Mouse (Mus musculus) midbrain, embryonic 10.5 days (tissue): ENCODE results near the gene 4931406P16Rik. TPM values are rescaled to one million over a fixed set of nuclear protein-coding genes. Genes with fewer than 3 reads are reported as not detected.

Experiments
- DNase-seq: peaks from one replicate; pipeline ENCODE4 v3.0.0-alpha.2; 2017; ENCODE audit warnings: low spot score
- H3K27ac ChIP-seq: fragments of 300-500 bp; sonication (generic); replicated peaks from 2 replicates; pipeline ENCODE4 v1.5.1; 2016; ENCODE audit warnings: mild to moderate bottlenecking
- H3K27me3 ChIP-seq: fragments of 300-500 bp; sonication (generic); 2 replicates; pipeline ENCODE4 v1.6.1; 2016; ENCODE audit warnings: low read depth, mild to moderate bottlenecking; ENCODE audit not compliant: poor library complexity, severe bottlenecking
- H3K36me3 ChIP-seq: fragments of 300-500 bp; sonication (generic); 2 replicates; pipeline ENCODE4 v1.6.1; 2016; ENCODE audit warnings: mild to moderate bottlenecking, moderate library complexity
- H3K4me1 ChIP-seq: fragments of 300-500 bp; sonication (generic); 2 replicates; pipeline ENCODE4 v1.6.1; 2016
- H3K4me3 ChIP-seq: fragments of 300-500 bp; sonication (generic); 2 replicates; pipeline ENCODE4 v1.5.1; 2016; ENCODE audit warnings: mild to moderate bottlenecking, moderate library complexity
- H3K9me3 ChIP-seq: fragments of 300-500 bp; sonication (generic); replicated peaks from 2 replicates; pipeline ENCODE4 v1.6.1; 2016; ENCODE audit warnings: mild to moderate bottlenecking
- WGBS: fragments of 180-500 bp; shearing (Covaris S2); methylation state at CpG from one replicate; pipeline ENCODE4 v1.1.7; 2016; 5-methylcytosine and 5-hydroxymethylcytosine counted together
- polyA plus RNA-seq: library from polyadenylated mRNA; unstranded; fragments of >200 nt; fragmentation: Nextera tagmentation; extraction: Ambion mirVana; gene quantifications from 2 replicates; pipeline ENCODE4 v1.2.1, GENCODE M21; 2016

The 4931406P16Rik gene
- polyA plus RNA-seq, 1 experiment from 2014 or later = 26.6 TPM

GRCm38 (mm10) chr7:34302651-34303050 is 10.7 kb downstream of the 4931406P16Rik start:
- no peak overlapping the region for H3K27ac ChIP-seq
- 88% methylated on average over 1 of the region's 1 CpGs for WGBS

GRCm38 (mm10) chr7:34301952-34302351 is 11.4 kb downstream of the 4931406P16Rik start:
- Histone ChIP-seq H3K4me3 (no peak overlapping the region), H3K27me3 (no peaks in the 10 kb centered on the region), H3K36me3 (peaks cover 11% of the 10 kb centered on the region), H3K27ac (no peak overlapping the region), H3K9me3 (no peaks in the 10 kb centered on the region; the same call in 1 of the 2 replicates), H3K4me1 (no peaks in the 10 kb centered on the region)
- WGBS = 85% methylated on average over 3 of the region's 3 CpGs
- no peak for DNase-seq

More at GRCm38 (mm10) chr7:34302651-34303050, 10.7 kb downstream of the 4931406P16Rik start:
- H3K9me3 ChIP-seq = no peaks in the 10 kb centered on the region; the same call in 1 of the 2 replicates
- no peaks in the 10 kb centered on the region for H3K4me1 ChIP-seq
- H3K27me3 ChIP-seq = no peaks in the 10 kb centered on the region
- peaks cover 11% of the 10 kb centered on the region for H3K36me3 ChIP-seq
- H3K4me3 ChIP-seq = no peak overlapping the region
- DNase-seq = no peak

GRCm38 (mm10) chr7:34298818-34299217 is 14.5 kb downstream of the 4931406P16Rik start:
- Histone ChIP-seq H3K9me3 (no peaks in the 10 kb centered on the region; the same call in 1 of the 2 replicates), H3K27me3 (no peaks in the 10 kb centered on the region), H3K27ac (no peak overlapping the region), H3K4me1 (no peaks in the 10 kb centered on the region), H3K4me3 (no peak overlapping the region), H3K36me3 (peaks cover 11% of the 10 kb centered on the region)
- DNase-seq = no peak
- WGBS = 88% methylated on average over 2 of the region's 2 CpGs

- no peak for DNase-seq
- Histone ChIP-seq H3K27ac (no peak overlapping the region), H3K4me3 (no peak overlapping the region), H3K9me3 (no peaks in the 10 kb centered on the region), H3K27me3 (no peaks in the 10 kb centered on the region), H3K4me1 (no peaks in the 10 kb centered on the region), H3K36me3 (peaks cover 1% of the 10 kb centered on the region; the same call in 1 of the 2 replicates)
- 91% methylated on average over 3 of the region's 3 CpGs for WGBS
Observed at GRCm38 (mm10) chr7:34296124-34296523, 17.2 kb downstream of the 4931406P16Rik start.

GRCm38 (mm10) chr7:34292633-34293032 is 20.7 kb downstream of the 4931406P16Rik start:
- DNase-seq = no peak
- WGBS = 94% methylated on average over 2 of the region's 2 CpGs
- no peak overlapping the region for H3K27ac ChIP-seq

GRCm38 (mm10) chr7:34291265-34291664 is 22.1 kb downstream of the 4931406P16Rik start:
- 73% methylated on average over 1 of the region's 1 CpGs for WGBS
- DNase-seq = no peak
- Histone ChIP-seq H3K9me3 (no peaks in the 10 kb centered on the region), H3K4me1 (no peaks in the 10 kb centered on the region), H3K27me3 (no peaks in the 10 kb centered on the region), H3K4me3 (no peak overlapping the region), H3K36me3 (no peaks in the 10 kb centered on the region), H3K27ac (no peak overlapping the region)

More at GRCm38 (mm10) chr7:34292633-34293032, 20.7 kb downstream of the 4931406P16Rik start:
- Histone ChIP-seq H3K9me3 (no peaks in the 10 kb centered on the region), H3K4me3 (no peak overlapping the region), H3K4me1 (no peaks in the 10 kb centered on the region), H3K36me3 (no peaks in the 10 kb centered on the region), H3K27me3 (no peaks in the 10 kb centered on the region)

- H3K4me1 ChIP-seq = no peaks in the 10 kb centered on the region
- no peaks in the 10 kb centered on the region for H3K9me3 ChIP-seq
- H3K27ac ChIP-seq = no peak overlapping the region
- no peak for DNase-seq
- no peak overlapping the region for H3K4me3 ChIP-seq
- H3K27me3 ChIP-seq = no peaks in the 10 kb centered on the region
- 0 out of 2 replicates have a peak, but pooled peaks cover 4% of the 10 kb centered on the region for H3K36me3 ChIP-seq
Observed at GRCm38 (mm10) chr7:34290450-34291151, 22.8 kb downstream of the 4931406P16Rik start.

GRCm38 (mm10) chr7:34277656-34278055 is 35.7 kb downstream of the 4931406P16Rik start:
- H3K27me3 ChIP-seq = no peaks in the 10 kb centered on the region
- no peaks in the 10 kb centered on the region for H3K4me1 ChIP-seq
- no peak for DNase-seq
- peaks cover 5% of the 10 kb centered on the region for H3K36me3 ChIP-seq
- no peak overlapping the region for H3K27ac ChIP-seq
- H3K4me3 ChIP-seq = no peak overlapping the region
- 97% methylated on average over 2 of the region's 2 CpGs for WGBS
- no peaks in the 10 kb centered on the region for H3K9me3 ChIP-seq

- H3K36me3 ChIP-seq = peaks cover 5% of the 10 kb centered on the region
- no peak for DNase-seq
- H3K4me1 ChIP-seq = no peaks in the 10 kb centered on the region
- no peak overlapping the region for H3K27ac ChIP-seq
- no peaks in the 10 kb centered on the region for H3K9me3 ChIP-seq
- no peaks in the 10 kb centered on the region for H3K27me3 ChIP-seq
- no peak overlapping the region for H3K4me3 ChIP-seq
- 89% methylated on average over 3 of the region's 3 CpGs for WGBS
Observed at GRCm38 (mm10) chr7:34276066-34276465, 37.3 kb downstream of the 4931406P16Rik start.

GRCm38 (mm10) chr7:34272465-34272864 is 40.9 kb downstream of the 4931406P16Rik start:
- Histone ChIP-seq H3K27ac (no peak overlapping the region), H3K4me1 (no peaks in the 10 kb centered on the region), H3K9me3 (no peaks in the 10 kb centered on the region), H3K36me3 (peaks cover 5% of the 10 kb centered on the region), H3K4me3 (no peak overlapping the region), H3K27me3 (no peaks in the 10 kb centered on the region)
- DNase-seq = no peak
- 84% methylated on average over 4 of the region's 4 CpGs for WGBS

- H3K4me1 ChIP-seq = no peaks in the 10 kb centered on the region
- DNase-seq = no peak
- 84% methylated on average over 1 of the region's 1 CpGs for WGBS
- no peak overlapping the region for H3K27ac ChIP-seq
- no peak overlapping the region for H3K4me3 ChIP-seq
- peaks cover 3% of the 10 kb centered on the region; the same call in 1 of the 2 replicates for H3K36me3 ChIP-seq
- no peaks in the 10 kb centered on the region for H3K27me3 ChIP-seq
- no peaks in the 10 kb centered on the region for H3K9me3 ChIP-seq
Observed at GRCm38 (mm10) chr7:34268463-34268862, 44.9 kb downstream of the 4931406P16Rik start.

- Histone ChIP-seq H3K36me3 (peaks cover 20% of the 10 kb centered on the region), H3K9me3 (no peaks in the 10 kb centered on the region), H3K27ac (no peak overlapping the region), H3K4me1 (no peaks in the 10 kb centered on the region), H3K4me3 (no peak overlapping the region), H3K27me3 (no peaks in the 10 kb centered on the region)
- no peak for DNase-seq
Observed at GRCm38 (mm10) chr7:34266421-34266820, 46.9 kb downstream of the 4931406P16Rik start.

GRCm38 (mm10) chr7:34265876-34266346 is 47.4 kb downstream of the 4931406P16Rik start:
- Histone ChIP-seq H3K4me1 (no peaks in the 10 kb centered on the region), H3K36me3 (peaks cover 24% of the 10 kb centered on the region), H3K27me3 (no peaks in the 10 kb centered on the region), H3K27ac (no peak overlapping the region), H3K9me3 (no peaks in the 10 kb centered on the region), H3K4me3 (no peak overlapping the region)
- 73% methylated on average over 5 of the region's 5 CpGs for WGBS
- DNase-seq = no peak
